Mouse (Mus musculus): ENCODE results near the gene Usp34.
"Not testable (repeated sequence)": the region's sequence is repeated elsewhere in the genome, so short reads cannot be mapped to it uniquely, and the experiment has no call there.

The Usp34 gene

DNA sequence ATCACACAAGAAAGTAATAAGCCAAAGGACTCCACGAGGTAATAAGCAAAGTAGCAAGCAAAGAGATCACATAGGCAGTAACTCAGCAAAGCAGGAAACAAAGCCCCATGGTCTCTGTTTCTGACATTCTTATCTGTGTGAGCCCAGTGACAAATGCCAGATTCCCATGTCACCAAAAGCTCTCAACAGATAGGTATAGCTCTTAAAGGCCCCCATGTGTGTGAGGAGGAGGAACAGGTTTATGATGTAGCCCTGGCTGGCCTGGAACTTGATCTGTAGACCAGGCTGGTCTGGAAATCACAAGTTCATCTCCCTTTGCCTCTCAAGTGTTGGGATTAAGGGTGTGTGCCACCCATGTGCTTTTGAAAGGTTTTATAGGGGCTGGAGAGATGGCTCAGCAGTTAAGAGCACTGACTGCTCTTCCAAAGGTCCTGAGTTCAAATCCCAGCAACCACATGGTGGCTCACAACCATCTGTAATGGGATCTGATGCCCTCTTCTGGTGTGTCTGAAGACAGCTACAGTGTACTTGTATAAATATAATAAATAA is 53.1 kb downstream of the Usp34 start:
- DNase-seq (ENCODE audit: low read depth), result not testable (repeated sequence)

DNA sequence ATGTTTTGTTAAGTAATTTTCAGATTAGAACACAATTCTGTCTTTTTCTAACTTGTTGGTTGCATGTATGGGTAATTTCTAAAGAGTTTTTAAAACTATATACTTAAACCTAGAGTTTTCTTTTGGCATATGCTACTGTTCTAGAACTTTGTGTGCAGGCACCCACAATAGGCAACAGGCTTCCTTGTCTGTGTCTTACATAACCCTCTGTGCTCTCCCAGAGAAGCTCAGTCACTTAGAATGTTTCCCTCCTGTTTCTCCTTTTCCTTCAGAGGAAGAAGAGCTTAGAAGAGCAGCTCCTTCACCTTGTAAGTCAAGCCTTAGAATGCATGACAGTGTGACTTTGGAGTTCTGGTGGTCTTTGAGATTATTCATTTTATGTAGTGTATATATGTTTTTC is 55.6 kb downstream of the Usp34 start:
- no peak for DNase-seq (ENCODE audit: low read depth)

DNA sequence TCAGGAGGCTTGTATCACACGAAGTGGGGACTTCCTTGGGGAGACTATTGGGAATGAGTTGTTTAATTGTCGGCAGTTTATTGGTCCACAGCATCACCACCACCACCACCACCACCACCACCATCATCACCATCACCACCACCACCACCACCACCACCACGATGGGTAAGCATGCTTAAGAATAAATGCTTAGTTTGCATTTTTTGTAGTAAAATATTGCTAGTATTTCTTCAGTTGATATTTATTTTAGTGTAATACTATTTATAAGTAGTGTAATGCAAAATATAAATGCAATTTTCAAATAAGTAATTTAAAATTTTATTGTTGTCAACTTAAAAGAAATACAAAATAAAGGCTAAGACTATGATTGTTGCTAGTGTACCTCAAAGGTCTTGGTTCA is 57.7 kb downstream of the Usp34 start:
- no peak for DNase-seq (ENCODE audit: low read depth)

DNA sequence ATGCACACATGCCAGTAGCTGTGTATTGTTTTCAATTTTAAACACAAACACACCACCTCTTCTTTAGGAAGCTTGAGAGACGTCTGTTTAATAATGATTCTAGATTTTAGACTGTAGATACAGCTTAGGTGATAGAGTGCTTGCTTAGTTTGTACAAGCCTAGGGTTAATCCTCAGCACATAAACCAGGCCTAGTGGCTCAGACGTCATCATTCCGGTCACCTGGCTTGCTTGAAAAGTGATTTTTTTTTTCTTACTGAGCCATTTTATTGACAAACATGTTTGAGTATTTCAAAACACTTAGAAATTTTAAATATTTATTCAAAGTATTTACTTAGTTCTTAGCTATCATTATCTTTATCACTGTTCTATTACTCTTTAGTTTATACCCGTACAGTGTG is 65.3 kb downstream of the Usp34 start:
- DNase-seq (ENCODE audit: low read depth), result no peak

DNA sequence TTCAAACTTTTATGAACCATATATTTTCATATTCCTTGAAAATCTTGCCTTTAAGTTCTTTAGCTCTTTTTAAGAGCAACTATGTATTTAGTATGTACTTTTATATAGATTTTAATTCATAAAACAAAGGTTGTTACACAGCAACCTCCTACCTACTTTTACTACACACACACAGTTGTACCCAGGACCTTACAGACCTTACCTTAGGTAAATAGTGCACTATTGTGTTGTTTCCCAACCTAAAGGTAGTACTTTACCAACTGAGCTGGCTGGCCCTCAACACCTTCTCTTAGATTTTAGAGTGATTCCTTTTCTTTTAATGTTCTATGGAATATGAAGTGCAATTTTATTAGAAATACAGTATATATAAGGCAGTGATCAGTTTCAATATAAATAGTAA is 65.8 kb downstream of the Usp34 start:
- DNase-seq (ENCODE audit: low read depth), result no peak

DNA sequence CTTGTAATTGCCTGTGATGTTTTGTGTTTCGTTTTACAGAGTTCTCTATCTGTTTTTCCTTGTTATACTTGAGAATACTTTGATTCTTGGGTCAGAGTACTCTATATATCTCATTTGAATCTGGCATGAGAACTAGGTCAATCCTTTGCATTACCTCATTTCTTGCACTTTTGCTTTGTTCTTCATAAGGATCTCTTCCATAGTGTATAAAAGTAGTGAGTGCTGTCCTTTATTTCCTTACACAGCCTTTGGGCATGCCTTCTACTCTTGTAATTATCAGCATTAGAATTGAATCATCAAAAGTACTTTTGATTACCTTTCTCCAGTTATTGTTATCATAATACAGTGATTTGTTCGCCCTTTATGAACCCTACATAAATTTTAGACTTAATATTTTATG is 73.4 kb downstream of the Usp34 start:
- DNase-seq (ENCODE audit: low read depth), result no peak

DNA sequence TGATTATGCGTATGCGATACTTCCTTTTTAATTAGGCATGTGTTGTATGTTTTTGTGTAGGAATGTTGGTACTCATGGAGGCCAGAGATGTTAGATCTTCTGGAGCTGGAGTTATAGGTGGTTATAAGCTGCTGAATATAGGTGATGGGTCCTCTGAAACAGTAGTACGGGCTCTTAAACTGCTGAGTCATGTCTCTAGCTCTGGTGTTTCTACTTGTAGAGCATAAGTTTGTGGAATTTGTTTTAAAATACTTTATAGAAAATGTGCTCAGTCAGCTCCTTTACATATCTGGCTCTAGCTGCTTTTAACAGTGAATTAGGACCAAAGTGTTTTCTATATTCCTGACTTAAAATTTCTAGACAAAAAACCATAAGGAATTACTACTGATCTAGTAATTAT is 73.9 kb downstream of the Usp34 start:
- DNase-seq (ENCODE audit: low read depth), result no peak

DNA sequence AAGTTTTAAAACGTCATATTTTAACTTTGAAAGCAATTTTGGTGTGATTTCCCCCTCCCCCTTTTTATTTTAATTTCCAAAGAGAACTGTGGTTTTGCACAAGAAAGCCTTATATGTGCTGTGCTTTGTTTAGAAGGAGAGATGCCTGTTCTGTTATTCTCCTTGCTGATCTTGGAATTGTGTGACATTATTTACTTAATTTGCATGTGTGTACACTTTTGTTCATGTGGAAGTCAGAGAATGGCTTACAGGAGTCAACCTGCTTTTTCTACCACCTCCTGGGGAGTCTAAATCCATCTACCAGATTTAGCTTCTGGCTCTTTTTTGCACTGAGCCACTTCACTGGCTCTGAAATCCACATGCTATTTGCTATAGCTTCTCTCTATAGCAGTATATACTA is 76.1 kb downstream of the Usp34 start:
- DNase-seq (ENCODE audit: low read depth), result no peak

DNA sequence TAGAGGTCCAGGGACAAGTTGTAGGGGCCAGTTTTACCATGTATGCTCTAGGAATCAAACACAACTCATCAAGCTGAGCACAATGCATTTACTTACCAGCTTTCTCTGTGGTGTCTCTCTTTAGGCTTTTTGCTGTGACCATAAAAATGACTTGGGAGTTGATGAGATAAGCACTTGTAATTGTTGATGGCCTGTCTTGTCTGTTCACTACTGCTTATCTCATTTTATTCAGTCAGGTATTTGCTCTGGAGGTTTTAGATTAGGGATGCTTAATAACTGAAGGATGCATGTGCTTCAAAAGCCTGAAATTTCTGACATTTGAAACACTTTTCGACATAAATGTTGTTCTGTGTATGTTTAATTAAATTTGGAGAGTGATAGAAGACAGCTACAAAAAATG is 83.0 kb downstream of the Usp34 start:
- DNase-seq (ENCODE audit: low read depth), result no peak

DNA sequence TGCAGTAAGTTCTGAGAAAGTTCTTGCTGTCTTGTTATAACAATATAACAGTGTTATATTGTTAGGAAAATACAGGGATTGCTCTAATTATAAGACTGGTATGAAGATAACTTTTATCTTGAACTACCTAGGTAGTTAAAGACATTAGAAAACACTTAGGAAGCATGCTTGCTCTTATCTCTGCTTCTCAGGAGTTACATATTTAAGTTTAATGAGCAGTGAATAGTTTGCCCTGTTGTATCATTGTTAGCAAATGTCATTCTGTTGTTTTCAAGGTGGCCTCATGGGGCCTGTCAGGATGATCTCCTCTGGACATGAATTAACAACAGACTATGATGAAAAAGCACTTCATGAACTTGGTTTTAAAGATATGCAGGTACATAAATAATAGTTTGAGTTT is 85.9 kb downstream of the Usp34 start:
- DNase-seq (ENCODE audit: low read depth), result no peak

DNA sequence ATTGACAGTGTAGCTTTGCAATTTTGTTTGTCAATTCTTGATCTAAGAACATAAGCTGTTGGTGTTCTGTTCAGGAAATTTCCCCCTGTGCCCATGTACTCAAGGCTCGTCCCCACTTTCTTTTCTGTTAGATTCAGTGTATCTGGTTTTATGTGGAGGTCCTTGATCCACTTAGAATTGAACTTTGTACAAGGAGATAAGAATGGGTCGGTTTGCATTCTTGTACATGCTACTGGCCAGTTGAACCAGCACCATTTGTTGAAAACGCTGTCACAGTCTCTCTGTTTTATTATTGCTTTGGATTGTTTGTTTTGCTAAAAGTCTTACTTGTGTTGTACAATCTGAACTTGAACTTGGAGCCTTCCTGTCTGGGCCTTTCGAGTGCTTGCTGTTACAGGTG is 89.9 kb downstream of the Usp34 start:
- no peak for DNase-seq (ENCODE audit: low read depth)

DNA sequence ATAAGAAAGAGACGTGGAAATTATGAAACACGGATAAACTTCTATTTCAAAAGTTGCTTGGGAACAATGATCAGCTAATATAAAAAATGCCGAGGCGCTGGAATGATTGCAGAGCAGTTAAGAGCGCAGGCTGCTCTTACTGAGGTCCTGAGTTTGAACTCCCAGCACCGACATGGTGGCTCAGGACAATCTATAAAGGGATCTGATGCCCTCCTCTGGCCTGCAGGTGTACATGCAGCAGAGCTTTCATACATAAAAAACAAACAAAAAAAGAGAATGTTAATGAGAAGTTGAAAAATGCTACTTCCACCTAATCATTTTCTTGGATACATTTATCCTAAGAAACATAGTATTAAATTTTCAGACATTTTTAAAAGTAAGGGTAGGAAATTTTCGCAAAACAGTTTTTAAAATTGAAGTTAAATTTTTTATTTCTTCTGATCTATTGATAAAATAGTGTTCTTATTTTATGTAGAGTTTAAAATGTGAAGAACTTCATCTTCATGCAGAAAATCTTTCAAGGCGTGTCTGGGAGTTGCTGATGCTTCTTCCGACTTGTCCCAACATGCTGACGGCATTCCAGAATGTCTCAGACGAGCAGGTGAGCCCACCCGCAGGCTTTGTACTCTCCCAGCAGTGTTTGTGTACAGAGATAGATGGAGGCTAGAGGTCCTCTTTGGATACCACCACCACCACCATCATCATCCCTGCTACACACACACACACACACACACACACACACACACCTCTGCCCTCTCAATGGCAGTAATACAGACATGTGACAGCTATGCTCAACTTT is 94.5 kb downstream of the Usp34 start:
- peak; percentile 26 for DNase-seq (ENCODE audit: low read depth)

DNA sequence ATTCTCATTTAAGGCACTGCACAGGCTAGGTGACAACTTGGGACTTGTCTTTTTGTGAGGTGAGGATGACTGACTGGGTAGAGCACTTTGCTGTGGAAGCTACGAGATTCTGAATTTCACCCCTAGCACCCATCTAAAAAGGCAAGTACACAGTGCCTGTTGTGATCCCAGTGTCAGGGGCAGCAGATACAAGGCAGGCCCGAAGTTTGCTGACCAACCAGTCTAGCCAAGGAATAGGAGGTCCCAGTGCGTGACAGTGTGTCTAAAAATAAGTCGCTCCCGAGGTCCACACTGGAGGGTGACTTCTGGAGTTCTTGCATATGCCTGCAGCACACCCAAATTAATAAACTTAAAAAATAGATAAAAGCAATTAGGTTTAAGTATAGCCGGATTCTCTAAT is 121.6 kb downstream of the Usp34 start:
- DNase-seq (ENCODE audit: low read depth), result no peak

DNA sequence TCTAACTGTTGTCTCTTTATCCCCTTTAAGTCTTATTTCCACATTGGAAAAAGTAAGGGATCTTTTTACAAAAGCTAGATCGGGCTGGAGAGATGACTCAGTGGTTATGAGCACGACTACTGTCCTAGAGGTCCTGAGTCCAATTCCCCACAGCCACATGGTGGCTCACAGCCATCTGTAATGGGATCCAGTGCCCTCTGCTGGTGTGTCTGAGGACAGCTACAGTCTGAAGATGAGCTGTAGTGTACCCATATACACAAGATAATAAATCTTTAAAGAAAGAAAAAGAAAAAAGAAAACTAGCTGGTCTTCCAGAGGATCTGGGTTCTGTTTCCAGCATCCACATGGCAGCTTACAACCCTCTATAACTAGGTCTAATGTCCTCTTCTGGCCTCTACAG is 123.3 kb downstream of the Usp34 start:
- peak; percentile 17 for DNase-seq (ENCODE audit: low read depth)

DNA sequence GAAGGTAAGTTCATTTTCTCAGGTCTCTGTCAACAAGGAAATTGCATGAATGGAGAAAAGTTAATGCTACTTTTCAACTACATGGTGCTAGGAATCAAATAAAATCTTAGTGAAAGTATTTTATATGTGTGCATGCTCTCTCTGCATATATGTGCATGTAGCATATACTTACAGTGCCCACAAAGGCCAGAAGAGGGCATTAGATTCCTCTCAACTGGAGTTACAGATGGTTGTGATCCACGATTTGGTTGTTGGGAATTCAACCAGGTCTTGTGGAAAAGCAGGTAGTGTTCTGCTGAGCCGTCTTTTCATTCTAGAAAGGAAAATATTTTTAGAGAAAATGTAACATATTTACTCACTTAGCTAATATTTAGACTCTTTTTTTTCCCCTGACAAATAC is 129.4 kb downstream of the Usp34 start:
- DNase-seq (ENCODE audit: low read depth), result peak; percentile 18

DNA sequence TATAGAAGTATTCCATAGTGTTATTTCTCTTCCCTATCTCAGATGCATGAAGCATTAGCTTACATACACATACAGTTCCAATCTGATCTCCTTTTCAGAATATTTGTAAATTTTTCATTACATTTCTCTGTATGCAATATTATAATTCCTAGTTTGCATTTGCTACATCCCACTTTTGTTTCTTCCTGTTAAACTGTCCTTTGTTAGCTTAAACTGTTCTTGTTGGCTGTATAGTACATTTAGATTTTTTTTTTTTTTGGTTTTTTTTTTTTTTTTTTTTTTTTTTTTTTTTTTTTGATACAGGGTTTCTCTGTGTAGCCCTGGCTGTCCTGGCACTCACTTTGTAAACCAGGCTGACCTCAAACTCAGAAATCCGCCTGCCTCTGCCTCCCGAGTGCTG is 159.2 kb downstream of the Usp34 start:
- not testable (repeated sequence) for DNase-seq (ENCODE audit: low read depth)

DNA sequence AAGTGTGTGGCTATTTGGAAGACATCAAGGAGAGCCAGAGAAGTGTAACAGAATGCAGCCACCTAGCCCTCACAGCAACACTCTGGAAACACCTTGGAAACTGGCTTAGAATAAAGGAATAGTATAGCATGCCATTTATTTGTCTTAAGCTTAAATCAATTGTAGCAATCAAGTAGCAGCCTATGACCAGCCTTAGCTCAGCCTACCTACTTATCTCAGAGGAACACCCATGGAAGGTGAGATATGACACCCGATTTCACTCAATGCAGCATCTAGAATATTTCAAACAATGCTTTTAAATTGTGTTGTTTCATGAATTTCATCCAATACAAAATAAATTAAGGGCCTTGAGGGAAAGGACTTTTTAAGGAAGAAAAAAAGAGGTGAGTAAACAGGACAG is 183.3 kb downstream of the Usp34 start:
- DNase-seq (ENCODE audit: low read depth), result no peak

DNA sequence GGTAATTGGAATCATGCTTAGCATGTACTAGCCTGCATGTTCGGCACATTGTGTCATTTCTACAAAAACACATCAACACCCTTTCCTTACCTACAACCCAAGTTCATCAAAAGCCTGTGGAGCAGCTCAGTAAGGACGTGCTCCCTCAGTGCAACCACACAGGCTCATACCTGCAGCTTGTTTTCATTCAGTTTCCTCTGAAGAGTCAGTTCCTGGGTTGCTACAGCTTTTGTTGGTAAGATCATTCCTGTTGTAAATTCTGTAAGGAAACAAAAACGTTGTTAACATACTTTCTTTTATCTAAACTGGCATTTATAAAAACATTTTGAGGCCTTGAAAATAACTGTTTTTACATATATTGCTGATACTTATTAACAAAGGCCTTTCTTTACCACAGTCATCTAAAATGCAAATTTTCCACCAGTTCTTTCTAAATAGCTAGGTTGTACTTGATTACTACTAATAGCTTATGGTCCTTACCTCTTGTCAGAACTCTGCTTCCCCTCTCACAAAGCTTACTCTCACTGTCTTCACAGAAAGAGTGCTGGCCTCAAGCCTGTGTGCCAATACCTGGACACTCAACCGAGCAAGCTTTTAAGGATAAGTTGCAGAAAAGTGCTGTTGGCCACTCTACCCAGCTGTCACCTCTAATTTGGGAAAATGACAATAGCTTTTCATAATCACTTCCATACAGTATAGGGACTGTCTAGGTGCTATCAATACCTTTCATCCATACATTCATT is 185.5 kb downstream of the Usp34 start:
- DNase-seq (ENCODE audit: low read depth), result no peak

DNA sequence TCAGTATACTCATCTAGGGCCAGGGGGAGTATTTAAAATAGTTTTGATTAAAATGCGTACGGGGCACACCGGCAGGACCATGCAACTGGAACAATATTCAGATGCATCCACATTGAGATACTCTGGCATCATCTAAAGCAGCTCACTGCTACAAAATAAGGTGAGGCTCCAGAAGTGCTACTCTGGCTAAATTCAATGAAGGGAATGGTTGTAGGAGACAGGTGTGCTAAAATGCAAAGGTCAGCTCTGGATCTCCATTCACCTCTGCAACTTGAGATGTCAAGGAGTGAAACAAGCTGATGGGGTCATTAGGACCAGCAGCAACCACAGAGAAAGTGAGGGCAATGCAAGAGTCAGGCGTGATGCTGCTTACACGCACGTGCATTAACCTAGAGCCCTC is 188.5 kb downstream of the Usp34 start:
- DNase-seq (ENCODE audit: low read depth), result no peak

DNA sequence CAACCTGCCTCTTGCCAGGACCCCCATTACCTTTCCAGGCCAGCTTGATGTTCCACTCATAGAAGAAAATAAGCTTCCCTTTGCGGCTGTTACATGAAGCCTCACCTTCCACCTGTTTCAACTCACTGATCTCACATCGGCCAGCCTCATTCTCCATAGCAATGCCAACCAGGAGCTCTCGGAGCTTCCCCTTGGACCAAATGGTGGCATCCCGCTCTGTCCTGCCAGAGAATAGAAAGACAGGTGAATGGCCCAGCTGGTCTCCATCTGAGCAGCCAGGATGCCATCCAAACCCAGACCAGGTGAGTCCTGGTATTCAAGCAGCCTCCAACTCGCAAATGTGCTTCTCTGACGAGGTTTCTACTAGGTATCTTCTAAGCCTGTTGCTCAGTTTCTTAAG is 190.0 kb downstream of the Usp34 start:
- no peak for DNase-seq (ENCODE audit: low read depth)

DNA sequence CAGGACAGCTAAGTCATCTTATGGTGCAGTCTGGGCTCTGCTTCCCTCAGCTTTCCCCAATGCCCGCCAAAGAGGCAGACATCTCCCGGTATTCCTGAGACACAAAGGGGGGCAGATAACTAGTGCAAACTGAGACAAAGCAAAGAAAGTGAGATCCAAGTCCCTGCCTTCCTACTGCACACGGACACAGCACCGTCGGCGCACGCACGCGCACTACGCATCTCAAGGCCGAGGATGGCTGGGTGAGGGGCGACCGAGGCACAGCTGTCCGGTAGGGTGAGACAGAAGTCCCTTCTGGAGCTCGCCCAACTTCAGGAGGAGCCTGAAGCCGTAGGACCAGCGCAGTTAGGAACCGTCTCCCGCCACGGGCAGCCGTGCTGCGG is 190.6 kb downstream of the Usp34 start:
- DNase-seq (ENCODE audit: low read depth), result peak; percentile 83

DNA sequence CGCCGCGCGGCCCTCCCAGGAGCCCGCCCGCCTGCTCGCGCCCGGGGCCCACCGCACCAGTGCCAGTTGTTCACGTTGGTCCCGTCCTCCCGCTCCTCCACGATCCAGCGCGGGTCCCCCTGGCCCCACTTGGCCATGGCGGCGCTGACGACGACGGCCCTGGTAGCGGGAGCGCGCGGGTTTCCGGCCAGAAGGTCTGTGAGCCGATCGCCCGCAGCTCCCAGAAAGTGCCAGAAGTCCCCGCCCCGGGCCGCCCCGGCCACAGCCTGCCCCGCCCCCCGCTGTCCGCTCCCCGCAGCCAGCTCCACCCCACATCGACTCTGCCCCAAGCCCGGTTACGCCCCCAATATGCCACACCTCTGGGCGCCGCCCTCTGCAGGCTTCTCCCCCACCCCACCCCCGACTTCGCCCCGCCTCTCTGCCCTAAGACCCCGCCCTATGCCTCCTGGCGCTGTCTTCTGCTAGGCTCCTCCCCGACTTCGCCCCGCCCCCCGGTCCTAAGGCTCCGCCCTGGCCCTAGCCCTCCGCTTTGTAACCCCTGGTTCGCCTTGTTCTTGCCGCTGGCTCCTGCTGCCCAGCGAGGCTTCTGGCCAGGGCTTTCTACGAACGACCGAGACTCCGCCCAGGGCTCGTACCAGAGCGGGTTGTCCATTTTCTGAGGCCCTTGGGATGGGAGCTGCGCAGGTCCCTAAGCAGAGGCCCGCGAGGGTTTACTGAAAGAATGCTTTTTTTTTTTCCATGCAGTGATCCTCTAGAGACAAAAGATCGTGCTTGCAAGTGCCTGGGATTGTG is 191.2 kb downstream of the Usp34 start, which contains the start of gene Ahsa2:
Gene Ahsa2 (minus strand): TSS at position 313 of the 792 bp plus-strand sequence.
- peak; percentile 98 for DNase-seq (ENCODE audit: low read depth)

DNA sequence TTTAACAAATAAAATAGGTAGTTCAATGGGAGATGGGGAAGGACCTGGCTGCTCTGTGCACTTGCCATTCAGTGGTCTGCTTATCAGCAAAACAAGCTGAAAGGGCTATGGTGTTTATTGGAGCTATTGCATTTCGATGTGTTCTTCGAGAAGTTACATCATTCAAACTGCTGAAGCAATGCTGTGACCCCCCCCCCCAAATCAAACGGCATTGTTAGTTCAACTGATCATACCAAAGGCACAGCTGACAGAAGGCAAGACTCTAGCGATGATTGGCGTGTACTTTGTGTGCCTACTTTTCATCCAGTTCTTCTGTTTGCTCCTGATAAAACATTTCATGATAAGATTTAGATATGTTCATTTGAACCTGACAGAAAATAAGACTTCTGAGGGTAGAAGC is 191.9 kb downstream of the Usp34 start:
- peak; percentile 30 for DNase-seq (ENCODE audit: low read depth)

All from NIH3T3 (cell line).